Mouse (Mus musculus) embryonic facial prominence, embryonic 11.5 days (tissue): Measurements from ENCODE around the gene Fkbp3. TPM values are rescaled to one million over a fixed set of nuclear protein-coding genes. Genes with fewer than 3 reads are reported as not detected.
"Not testable (repeated sequence)": the region's sequence is repeated elsewhere in the genome, so short reads cannot be mapped to it uniquely, and the experiment has no call there.

ENCODE experiments used
- ATAC-seq: fragments of 200-750 bp; cut with Nextera tagmentation; replicated peaks from 2 replicates; pipeline ENCODE4 v1.8.0; 2017; ENCODE audit warnings: low read depth; ENCODE audit not compliant: insufficient number of reproducible peaks, low FRiP score, low TSS enrichment
- DNase-seq: peaks from one replicate; pipeline ENCODE4 v3.0.0-alpha.2; 2015; ENCODE audit warnings: low spot score
- H3K27ac ChIP-seq: fragments of 300-500 bp; sonication (generic); replicated peaks from 2 replicates; pipeline ENCODE4 v1.5.1; 2014; ENCODE audit warnings: mild to moderate bottlenecking, low read depth, low read length, control low read depth
- H3K27me3 ChIP-seq: fragments of 300-500 bp; sonication (generic); 2 replicates; pipeline ENCODE4 v1.6.1; 2014; ENCODE audit warnings: mild to moderate bottlenecking, low read length, moderate library complexity, mixed read lengths; ENCODE audit not compliant: control insufficient read depth, insufficient read depth
- H3K36me3 ChIP-seq: fragments of 300-500 bp; sonication (generic); replicated peaks from 2 replicates; pipeline ENCODE4 v1.6.1; 2014; ENCODE audit warnings: low read depth, mild to moderate bottlenecking, low read length, moderate library complexity, mixed read lengths; ENCODE audit not compliant: control insufficient read depth, insufficient read depth
- H3K4me1 ChIP-seq: fragments of 300-500 bp; sonication (generic); 2 replicates; pipeline ENCODE4 v1.6.1; 2014; ENCODE audit warnings: low read length, mixed read lengths; ENCODE audit not compliant: control insufficient read depth, insufficient read depth
- H3K4me2 ChIP-seq: fragments of 300-500 bp; sonication (generic); 2 replicates; pipeline ENCODE4 v1.6.1; 2014; ENCODE audit warnings: low read depth, mild to moderate bottlenecking, control low read depth, low read length, moderate library complexity
- H3K4me3 ChIP-seq: fragments of 300-500 bp; sonication (generic); 2 replicates; pipeline ENCODE4 v1.5.1; 2014; ENCODE audit warnings: low read depth, low read length, control low read depth
- H3K9ac ChIP-seq: fragments of 300-500 bp; sonication (generic); replicated peaks from 2 replicates; pipeline ENCODE4 v1.6.1; 2014; ENCODE audit warnings: mild to moderate bottlenecking, control low read depth, low read length
- H3K9me3 ChIP-seq: fragments of 300-500 bp; sonication (generic); replicated peaks from 2 replicates; pipeline ENCODE4 v1.6.1; 2016; ENCODE audit warnings: mild to moderate bottlenecking, low read length, inconsistent platforms, mixed read lengths; ENCODE audit not compliant: control insufficient read depth
- WGBS: fragments of 180-500 bp; shearing (Covaris S2); extraction: QIAGEN DNeasy Blood & Tissue Kit; methylation state at CpG from one replicate; pipeline ENCODE4 v1.1.7; 2014; 5-methylcytosine and 5-hydroxymethylcytosine counted together
- polyA plus RNA-seq: library from polyadenylated mRNA; unstranded; fragments of >200 nt; fragmentation: Nextera tagmentation; extraction: Ambion mirVana; gene quantifications from 2 replicates; pipeline ENCODE4 v1.2.1, GENCODE M21; 2014

Fkbp3 gene
- 689 and 760 TPM in 2 replicates for polyA plus RNA-seq

DNA sequence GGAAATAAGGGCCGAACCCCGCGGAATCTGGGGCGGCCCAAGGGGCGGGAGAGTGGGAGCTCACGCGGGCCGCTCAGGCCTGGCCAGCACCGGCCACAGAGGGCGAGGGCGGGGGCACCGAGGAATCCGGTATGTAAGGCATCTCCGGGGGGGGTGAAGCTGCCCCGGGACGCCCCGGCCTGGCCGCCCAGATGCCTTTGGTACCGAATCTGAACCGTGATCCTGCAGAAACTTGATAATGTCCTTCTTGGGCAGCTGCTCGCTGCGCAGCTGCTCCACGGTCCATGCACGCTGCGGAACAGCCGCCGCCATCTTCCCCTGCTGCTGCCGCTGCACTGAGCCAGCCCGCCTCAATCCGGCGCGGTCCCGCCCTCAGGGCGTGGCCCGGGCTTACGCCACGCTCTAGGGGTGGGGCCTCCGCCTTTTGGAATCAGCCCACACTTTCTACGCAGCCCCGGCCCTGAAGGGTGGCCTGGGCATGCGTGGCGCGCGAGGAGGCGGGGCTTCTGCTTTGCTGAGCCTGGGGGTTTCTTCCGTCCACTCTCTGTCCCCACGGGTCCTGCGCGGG lies at the start of gene Fkbp3:
TSS of gene Fkbp3 (minus strand) at position 397 of the 568 bp plus-strand sequence.
- peak within 1 kb of the TSS; percentile 73 for H3K27ac ChIP-seq
- peak within 1 kb of the TSS; percentile 90 for H3K9ac ChIP-seq
- H3K4me3 ChIP-seq: peak within 1 kb of the TSS; percentile 70
- no peaks in the 10 kb centered on the region for H3K9me3 ChIP-seq
- no peaks in the 10 kb centered on the region for H3K27me3 ChIP-seq
- no peaks in the 10 kb centered on the region for H3K36me3 ChIP-seq
- under 1% methylated on average over 49 of the region's 49 CpGs for WGBS
- no peaks in the 10 kb centered on the region for H3K4me1 ChIP-seq
- ATAC-seq (peak; percentile 100), DNase-seq (peak; percentile 98)
- peak within 1 kb of the TSS; percentile 39 for H3K4me2 ChIP-seq

DNA sequence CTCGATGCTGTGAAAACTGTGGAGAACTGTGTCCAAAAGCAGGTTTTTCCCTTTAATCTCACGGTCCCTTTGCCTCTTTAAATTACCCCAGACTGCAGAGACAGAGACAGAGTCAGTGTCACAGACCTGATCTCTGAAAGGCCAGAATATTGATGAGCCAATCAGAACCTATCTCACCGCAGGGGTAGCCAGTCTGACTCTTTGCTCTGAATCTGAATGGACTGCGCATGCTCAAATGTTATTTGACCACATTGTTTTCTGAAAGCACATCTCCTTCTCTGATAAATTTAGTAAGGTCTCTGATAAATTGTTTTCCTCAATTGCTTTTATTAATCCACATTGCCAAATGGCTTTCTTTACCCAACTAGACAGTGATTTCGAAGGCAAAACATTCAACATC lies 45.6 kb upstream of the Fkbp3 start:
- WGBS: 90% methylated on average over 5 of the region's 5 CpGs
- ATAC-seq (no peak), DNase-seq (no peak)
- no peaks in the 10 kb centered on the region for H3K9me3 ChIP-seq
- no peak overlapping the region for H3K27ac ChIP-seq
- H3K4me3 ChIP-seq: no peak overlapping the region
- H3K4me2 ChIP-seq: no peak overlapping the region
- H3K27me3 ChIP-seq: no peaks in the 10 kb centered on the region
- H3K4me1 ChIP-seq: no peaks in the 10 kb centered on the region
- peaks cover 2% of the 10 kb centered on the region for H3K36me3 ChIP-seq
- H3K9ac ChIP-seq: no peak overlapping the region

DNA sequence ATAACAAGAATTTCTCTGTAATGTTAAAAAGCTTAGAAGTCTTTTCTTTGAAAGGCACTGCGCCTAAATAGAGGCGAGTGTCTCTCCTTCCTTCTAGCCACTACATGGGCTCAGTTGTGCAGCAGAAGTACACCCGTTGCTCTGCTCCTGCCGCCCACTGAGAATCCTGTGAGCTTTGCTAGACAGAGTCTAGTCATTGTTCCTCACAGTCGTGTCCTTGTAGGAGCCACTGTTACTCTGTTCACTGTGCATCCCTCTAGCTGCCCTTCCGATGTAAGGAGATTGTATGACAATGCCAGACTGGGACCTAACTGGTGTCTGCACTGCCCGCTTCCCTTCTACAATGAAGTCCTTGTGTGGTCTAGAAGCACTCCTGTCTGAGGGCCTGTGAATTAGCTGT lies 45.2 kb upstream of the Fkbp3 start:
- DNase-seq: no peak
- ATAC-seq: no peak
- Histone ChIP-seq H3K27ac (no peak overlapping the region), H3K4me2 (no peak overlapping the region), H3K4me1 (no peaks in the 10 kb centered on the region), H3K9ac (no peak overlapping the region), H3K9me3 (no peaks in the 10 kb centered on the region), H3K36me3 (peaks cover 2% of the 10 kb centered on the region), H3K27me3 (no peaks in the 10 kb centered on the region), H3K4me3 (no peak overlapping the region)
- 80% methylated on average over 7 of the region's 7 CpGs for WGBS

DNA sequence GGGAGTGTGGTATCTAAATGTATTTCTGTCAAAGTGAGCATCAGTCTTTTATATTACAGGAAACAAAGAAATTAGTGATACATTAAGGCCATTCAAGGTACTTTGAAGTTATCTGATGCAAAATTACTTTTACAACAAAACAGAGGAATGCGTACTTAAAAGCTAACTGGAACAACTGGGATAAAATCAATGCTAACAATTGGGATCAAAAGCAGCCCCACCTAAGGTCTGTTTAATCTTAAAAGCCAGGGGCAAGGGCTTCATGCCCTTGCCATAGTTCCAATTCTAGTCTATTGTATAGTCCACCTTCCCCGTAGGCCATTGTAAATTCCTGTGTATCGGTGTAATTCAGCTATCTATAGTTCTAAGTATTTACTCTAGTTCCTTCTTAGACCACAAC lies 41.2 kb upstream of the Fkbp3 start:
- not testable (repeated sequence) for H3K36me3 ChIP-seq, H3K27ac ChIP-seq, H3K9ac ChIP-seq, H3K9me3 ChIP-seq, H3K4me2 ChIP-seq, ATAC-seq, H3K27me3 ChIP-seq, H3K4me1 ChIP-seq, H3K4me3 ChIP-seq, DNase-seq
- WGBS: 97% methylated on average over 3 of the region's 3 CpGs

DNA sequence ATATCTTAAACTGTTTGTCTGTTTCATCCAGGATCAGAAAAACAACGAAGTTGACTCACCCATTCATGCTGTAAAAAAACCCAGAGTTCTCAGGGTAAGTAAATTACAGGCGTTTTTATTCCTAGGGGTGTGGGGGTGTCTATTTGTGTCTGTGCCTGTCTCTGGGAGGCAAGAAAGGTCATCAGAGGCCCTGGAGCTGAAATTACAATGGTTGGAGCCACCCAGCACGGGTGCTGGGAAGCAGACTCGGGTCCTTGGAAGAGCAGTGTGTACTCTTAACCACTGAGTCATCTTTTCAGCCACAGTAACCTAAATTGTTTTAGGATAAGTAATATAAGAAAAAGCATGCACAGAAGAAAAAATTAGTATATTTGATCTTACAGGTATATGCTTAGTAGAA lies 40.1 kb upstream of the Fkbp3 start:
- no peak overlapping the region for H3K9ac ChIP-seq
- H3K27me3 ChIP-seq: no peaks in the 10 kb centered on the region
- H3K4me1 ChIP-seq: no peaks in the 10 kb centered on the region
- WGBS: 84% methylated on average over 4 of the region's 4 CpGs
- ATAC-seq (no peak), DNase-seq (no peak)
- H3K4me3 ChIP-seq: no peak overlapping the region
- no peak overlapping the region for H3K4me2 ChIP-seq
- H3K27ac ChIP-seq: no peak overlapping the region
- no peaks in the 10 kb centered on the region for H3K9me3 ChIP-seq
- peaks cover 2% of the 10 kb centered on the region for H3K36me3 ChIP-seq

DNA sequence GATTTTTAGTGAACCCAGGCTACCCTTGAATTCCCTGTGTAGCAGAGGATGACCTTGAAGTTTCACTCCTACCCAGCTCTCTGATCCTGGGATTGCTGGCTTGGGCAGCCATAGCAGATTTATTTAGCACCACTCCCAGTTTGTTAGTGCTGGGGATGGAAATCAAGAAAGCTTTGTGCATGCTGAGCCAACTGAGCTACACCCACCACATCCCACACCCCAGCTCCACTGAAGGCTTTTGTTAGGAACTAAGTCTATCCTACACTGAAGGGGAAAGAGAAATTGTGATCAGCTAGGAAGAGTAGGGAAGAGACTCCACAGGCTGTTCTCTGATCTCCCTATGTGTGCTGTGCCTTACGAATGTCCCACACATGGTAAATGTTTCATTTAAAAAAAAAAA lies 39.0 kb upstream of the Fkbp3 start:
- Histone ChIP-seq H3K27ac (no peak overlapping the region), H3K9me3 (no peaks in the 10 kb centered on the region), H3K9ac (no peak overlapping the region), H3K36me3 (peaks cover 2% of the 10 kb centered on the region), H3K4me2 (no peak overlapping the region), H3K4me1 (no peaks in the 10 kb centered on the region), H3K27me3 (no peaks in the 10 kb centered on the region), H3K4me3 (no peak overlapping the region)
- 93% methylated on average over 1 of the region's 1 CpGs for WGBS
- no peak for DNase-seq
- ATAC-seq: no peak

DNA sequence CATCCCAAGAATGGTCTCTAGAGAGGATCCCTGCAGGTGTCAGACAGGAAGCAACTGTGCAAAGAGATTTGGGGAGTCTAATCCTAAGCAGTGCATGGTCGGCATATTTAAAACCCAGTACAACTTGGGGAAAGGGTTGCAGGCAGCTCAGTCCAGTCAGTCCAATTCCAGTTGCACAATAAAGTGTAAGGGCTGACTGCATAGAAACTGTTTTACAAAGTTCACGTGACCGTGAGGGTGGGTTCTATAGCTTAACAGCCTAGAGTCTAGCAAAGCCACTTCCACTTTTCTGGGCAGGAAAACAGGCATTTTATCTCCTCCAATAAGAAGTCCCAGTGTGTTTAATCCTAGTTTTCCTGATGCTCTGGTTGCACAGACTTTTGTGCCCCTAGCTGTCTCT lies 37.7 kb upstream of the Fkbp3 start:
- no peak overlapping the region for H3K27ac ChIP-seq
- H3K4me3 ChIP-seq: no peak overlapping the region
- H3K9ac ChIP-seq: no peak overlapping the region
- ATAC-seq (no peak), DNase-seq (no peak)
- H3K4me2 ChIP-seq: no peak overlapping the region
- no peaks in the 10 kb centered on the region for H3K27me3 ChIP-seq
- 89% methylated on average over 3 of the region's 3 CpGs for WGBS
- H3K9me3 ChIP-seq: no peaks in the 10 kb centered on the region
- H3K4me1 ChIP-seq: no peaks in the 10 kb centered on the region
- peaks cover 2% of the 10 kb centered on the region for H3K36me3 ChIP-seq

DNA sequence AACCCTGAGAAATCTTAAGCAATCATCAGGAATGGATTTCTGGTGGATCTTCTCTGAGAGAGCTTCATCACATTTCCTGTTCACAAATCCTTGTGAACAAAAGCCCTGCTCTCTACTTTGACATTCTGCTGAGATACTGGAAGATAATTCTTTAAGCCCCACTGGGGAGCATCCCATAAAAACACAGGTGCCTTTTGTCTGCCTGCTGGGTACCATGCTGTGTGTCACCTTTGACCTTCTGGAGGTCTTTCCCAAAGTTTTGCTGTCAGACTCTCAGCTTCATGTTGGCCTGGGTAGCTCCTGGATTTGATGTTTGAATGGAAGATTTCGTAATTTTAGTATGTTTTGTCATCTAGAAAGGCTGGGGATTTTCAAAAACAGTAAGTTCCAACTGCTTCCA lies 34.9 kb upstream of the Fkbp3 start:
- no peak overlapping the region for H3K9ac ChIP-seq
- ATAC-seq (no peak), DNase-seq (no peak)
- 83% methylated on average over 1 of the region's 1 CpGs for WGBS
- H3K4me2 ChIP-seq: no peak overlapping the region
- H3K36me3 ChIP-seq: peaks cover 2% of the 10 kb centered on the region
- no peaks in the 10 kb centered on the region for H3K4me1 ChIP-seq
- H3K27me3 ChIP-seq: no peaks in the 10 kb centered on the region
- H3K27ac ChIP-seq: no peak overlapping the region
- H3K4me3 ChIP-seq: no peak overlapping the region
- no peaks in the 10 kb centered on the region for H3K9me3 ChIP-seq
